Mouse (Mus musculus): ENCODE results near the gene Gm49387. TPM values are rescaled to one million over a fixed set of nuclear protein-coding genes. Genes with fewer than 3 reads are reported as not detected.

The Gm49387 gene
- polyA plus RNA-seq, 1 experiment from 2014 or later, result 1.7 TPM

DNA sequence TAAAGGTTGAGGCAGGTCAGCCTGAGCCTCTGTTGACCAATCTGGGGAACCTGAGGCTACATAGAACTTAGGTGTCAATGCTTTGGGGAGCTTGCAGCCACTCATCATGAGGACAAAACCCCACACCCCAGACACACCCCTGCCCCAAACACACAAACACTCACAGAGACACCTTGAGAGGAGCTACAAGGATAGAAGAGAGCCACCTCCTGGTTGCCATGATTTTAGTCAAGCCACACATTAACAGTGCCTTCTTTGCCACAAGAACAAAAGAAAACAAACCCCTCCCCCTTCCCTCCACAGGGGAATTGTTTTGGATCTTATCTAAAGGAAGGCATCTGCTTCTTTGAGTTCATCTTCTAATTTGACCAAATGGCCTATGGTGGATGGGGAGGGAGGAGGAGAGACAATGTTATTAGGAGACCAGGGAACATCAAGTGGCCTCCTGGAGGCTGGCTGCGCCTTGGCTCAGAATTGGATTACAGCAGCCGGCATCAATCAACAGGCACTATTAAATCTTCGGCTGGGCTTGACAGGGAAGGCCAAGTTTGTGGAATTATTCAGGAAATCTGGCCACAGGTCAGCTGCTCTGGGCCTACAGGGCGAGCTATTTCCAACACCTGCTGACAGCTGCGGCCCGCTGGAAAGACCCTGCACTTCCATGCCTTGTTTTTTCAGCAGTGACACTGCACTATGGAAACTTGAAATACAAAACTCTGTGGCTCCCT lies 76.1 kb downstream of the Gm49387 start:
- ATAC-seq (peak; percentile 82), DNase-seq (ENCODE audit: low spot score) (peak; percentile 92)
- Histone ChIP-seq H3K27me3 (replicated peaks; ENCODE audit: insufficient read depth, low read length) (no peaks in the 10 kb centered on the region), H3K4me3 (ENCODE audit: low read depth, low read length) (no peak overlapping the region), H3K9me3 (ENCODE audit: low read length) (no peaks in the 10 kb centered on the region), H3K36me3 (ENCODE audit: insufficient read depth, low read length) (no peaks in the 10 kb centered on the region), H3K9ac (replicated peaks; ENCODE audit: low read depth) (no peak overlapping the region), H3K27ac (ENCODE audit: low read length) (no peak overlapping the region), H3K4me1 (ENCODE audit: insufficient read depth, low read depth, low read length) (no peaks in the 10 kb centered on the region; the same call in 1 of the 2 replicates), H3K4me2 (replicated peaks; ENCODE audit: low read depth, low read length) (no peak overlapping the region)
- 11% methylated on average over 6 of the region's 6 CpGs for WGBS
- TF ChIP-seq CTCF (IDR thresholded peaks at IDR 0.05) (peak; percentile 29), EP300 (IDR thresholded peaks at IDR 0.05) (peak; percentile 89)

DNA sequence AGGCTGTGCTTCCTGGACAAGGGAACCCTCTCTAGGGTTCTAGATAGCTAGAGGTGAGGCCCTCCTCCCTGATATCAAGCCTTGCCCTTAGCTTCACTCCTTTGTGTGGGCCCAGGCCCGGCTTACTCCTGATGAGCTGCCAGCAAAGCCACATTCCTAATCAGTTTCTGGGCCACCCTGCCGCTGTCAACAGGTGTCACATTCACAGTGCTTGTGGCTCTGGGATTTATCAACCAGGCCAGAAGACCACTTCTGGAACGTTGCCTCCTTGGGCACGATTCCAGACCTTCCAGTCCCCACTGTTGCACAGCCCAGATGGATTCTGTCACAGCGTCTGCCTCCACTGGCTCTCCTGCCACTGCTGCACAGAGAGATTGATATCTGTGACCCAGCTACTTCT lies 79.8 kb downstream of the Gm49387 start:
- 17% methylated on average over 4 of the region's 5 CpGs for WGBS
- DNase-seq (ENCODE audit: low spot score), result peak; percentile 35
- H3K4me3 ChIP-seq (ENCODE audit: low read depth, low read length), result no peak overlapping the region
- ATAC-seq, result peak; percentile 42; the same call in 1 of the 2 replicates
- H3K4me2 ChIP-seq (replicated peaks; ENCODE audit: low read depth, low read length), result no peak overlapping the region
- H3K27ac ChIP-seq (ENCODE audit: low read length), result no peak overlapping the region
- H3K36me3 ChIP-seq (ENCODE audit: insufficient read depth, low read length), result no peaks in the 10 kb centered on the region
- no peak for TF ChIP-seq EP300 (IDR thresholded peaks at IDR 0.05)
- no peak for TF ChIP-seq CTCF (IDR thresholded peaks at IDR 0.05)
- H3K4me1 ChIP-seq (ENCODE audit: insufficient read depth, low read depth, low read length), result no peaks in the 10 kb centered on the region
- H3K27me3 ChIP-seq (replicated peaks; ENCODE audit: insufficient read depth, low read length), result no peaks in the 10 kb centered on the region
- H3K9ac ChIP-seq (replicated peaks; ENCODE audit: low read depth), result no peak overlapping the region
- H3K9me3 ChIP-seq (ENCODE audit: low read length), result no peaks in the 10 kb centered on the region

DNA sequence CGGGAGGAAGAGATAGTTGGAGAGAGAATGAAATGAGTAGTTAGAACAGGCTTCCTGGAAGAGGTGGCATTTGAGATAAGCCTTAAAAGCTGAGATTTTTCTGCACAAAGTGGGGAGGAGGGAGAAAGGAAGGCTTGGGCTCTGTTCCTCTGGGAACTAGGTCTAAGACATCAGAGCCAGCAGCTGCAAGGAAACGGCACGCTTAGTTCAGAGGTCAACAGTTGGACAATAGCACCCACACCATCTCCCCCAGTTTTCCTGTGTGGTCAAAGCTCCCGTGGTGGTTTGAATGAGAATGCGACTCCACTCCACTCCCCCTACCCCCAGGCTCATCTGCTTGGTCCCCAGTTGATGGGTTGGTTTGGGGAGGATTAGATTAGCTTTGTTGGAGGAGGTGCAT lies 81.5 kb downstream of the Gm49387 start:
- 48% methylated on average over 5 of the region's 5 CpGs for WGBS
- ATAC-seq, result peak; percentile 61
- DNase-seq (ENCODE audit: low spot score), result peak; percentile 69
- no peak overlapping the region for H3K27ac ChIP-seq (ENCODE audit: low read length)
- H3K9ac ChIP-seq (replicated peaks; ENCODE audit: low read depth), result no peak overlapping the region
- H3K9me3 ChIP-seq (ENCODE audit: low read length), result no peaks in the 10 kb centered on the region
- TF ChIP-seq EP300 (IDR thresholded peaks at IDR 0.05), result no peak
- no peak for TF ChIP-seq CTCF (IDR thresholded peaks at IDR 0.05)
- H3K36me3 ChIP-seq (ENCODE audit: insufficient read depth, low read length), result no peaks in the 10 kb centered on the region
- no peaks in the 10 kb centered on the region for H3K27me3 ChIP-seq (replicated peaks; ENCODE audit: insufficient read depth, low read length)
- H3K4me1 ChIP-seq (ENCODE audit: insufficient read depth, low read depth, low read length), result no peaks in the 10 kb centered on the region
- no peak overlapping the region for H3K4me3 ChIP-seq (ENCODE audit: low read depth, low read length)
- no peak overlapping the region for H3K4me2 ChIP-seq (replicated peaks; ENCODE audit: low read depth, low read length)

DNA sequence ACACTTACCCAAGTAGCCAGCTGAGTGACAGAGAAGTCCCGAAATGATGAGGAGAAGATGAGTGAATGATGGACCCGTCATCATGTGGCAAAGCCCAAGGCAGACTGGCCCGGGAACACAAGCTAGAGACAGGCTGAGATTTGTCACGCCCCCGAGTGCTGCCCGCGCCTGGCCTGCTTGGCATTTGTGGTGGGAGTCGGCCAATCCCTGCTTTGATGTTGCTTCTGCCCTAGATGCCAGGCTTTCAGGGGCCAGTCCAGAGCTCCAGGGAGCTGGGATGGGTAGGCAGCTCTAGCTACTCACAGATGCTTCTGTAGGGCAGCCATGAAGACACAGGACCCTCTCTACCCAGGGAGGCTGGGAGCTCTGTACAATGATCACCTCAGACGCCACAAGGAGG lies 82.9 kb downstream of the Gm49387 start:
- no peak for ATAC-seq
- 68% methylated on average over 9 of the region's 9 CpGs for WGBS
- H3K4me2 ChIP-seq (replicated peaks; ENCODE audit: low read depth, low read length), result no peak overlapping the region

DNA sequence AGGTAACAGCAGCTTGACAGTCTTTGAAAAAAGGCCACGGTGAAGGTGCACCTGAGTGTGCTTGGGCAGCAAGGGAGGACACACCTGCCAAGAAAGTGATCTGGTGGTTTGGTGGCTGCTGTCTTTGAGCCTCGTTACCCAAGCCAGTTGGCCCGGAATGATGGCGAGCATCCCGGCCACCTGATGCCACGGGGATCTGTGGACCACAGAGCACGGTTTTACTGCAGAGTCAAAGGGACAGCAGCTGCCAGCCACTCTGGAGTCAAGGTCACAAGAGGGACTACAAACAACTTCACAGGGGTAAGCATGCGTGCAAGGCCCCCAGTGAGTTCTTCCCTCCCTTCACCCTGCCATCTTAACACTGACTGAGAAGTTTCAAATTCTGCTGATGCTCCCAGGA lies 83.4 kb downstream of the Gm49387 start:
- ATAC-seq, result no peak
- Histone ChIP-seq H3K36me3 (ENCODE audit: insufficient read depth, low read length) (no peaks in the 10 kb centered on the region), H3K9ac (replicated peaks; ENCODE audit: low read depth) (no peak overlapping the region), H3K4me1 (ENCODE audit: insufficient read depth, low read depth, low read length) (no peaks in the 10 kb centered on the region), H3K27me3 (replicated peaks; ENCODE audit: insufficient read depth, low read length) (no peaks in the 10 kb centered on the region), H3K4me3 (ENCODE audit: low read depth, low read length) (no peak overlapping the region), H3K9me3 (ENCODE audit: low read length) (no peaks in the 10 kb centered on the region), H3K27ac (ENCODE audit: low read length) (no peak overlapping the region), H3K4me2 (replicated peaks; ENCODE audit: low read depth, low read length) (no peak overlapping the region)
- no peak for DNase-seq (ENCODE audit: low spot score)
- TF ChIP-seq CTCF (IDR thresholded peaks at IDR 0.05) (no peak), EP300 (IDR thresholded peaks at IDR 0.05) (no peak)
- WGBS, result 86% methylated on average over 8 of the region's 8 CpGs

More for the DNA sequence above, 82.9 kb downstream of the Gm49387 start:
- Histone ChIP-seq H3K4me3 (ENCODE audit: low read depth, low read length) (no peak overlapping the region), H3K27ac (ENCODE audit: low read length) (no peak overlapping the region), H3K27me3 (replicated peaks; ENCODE audit: insufficient read depth, low read length) (no peaks in the 10 kb centered on the region), H3K9ac (replicated peaks; ENCODE audit: low read depth) (no peak overlapping the region), H3K4me1 (ENCODE audit: insufficient read depth, low read depth, low read length) (no peaks in the 10 kb centered on the region), H3K9me3 (ENCODE audit: low read length) (no peaks in the 10 kb centered on the region), H3K36me3 (ENCODE audit: insufficient read depth, low read length) (no peaks in the 10 kb centered on the region)
- TF ChIP-seq EP300 (IDR thresholded peaks at IDR 0.05) (no peak), CTCF (IDR thresholded peaks at IDR 0.05) (no peak)
- DNase-seq (ENCODE audit: low spot score), result no peak

DNA sequence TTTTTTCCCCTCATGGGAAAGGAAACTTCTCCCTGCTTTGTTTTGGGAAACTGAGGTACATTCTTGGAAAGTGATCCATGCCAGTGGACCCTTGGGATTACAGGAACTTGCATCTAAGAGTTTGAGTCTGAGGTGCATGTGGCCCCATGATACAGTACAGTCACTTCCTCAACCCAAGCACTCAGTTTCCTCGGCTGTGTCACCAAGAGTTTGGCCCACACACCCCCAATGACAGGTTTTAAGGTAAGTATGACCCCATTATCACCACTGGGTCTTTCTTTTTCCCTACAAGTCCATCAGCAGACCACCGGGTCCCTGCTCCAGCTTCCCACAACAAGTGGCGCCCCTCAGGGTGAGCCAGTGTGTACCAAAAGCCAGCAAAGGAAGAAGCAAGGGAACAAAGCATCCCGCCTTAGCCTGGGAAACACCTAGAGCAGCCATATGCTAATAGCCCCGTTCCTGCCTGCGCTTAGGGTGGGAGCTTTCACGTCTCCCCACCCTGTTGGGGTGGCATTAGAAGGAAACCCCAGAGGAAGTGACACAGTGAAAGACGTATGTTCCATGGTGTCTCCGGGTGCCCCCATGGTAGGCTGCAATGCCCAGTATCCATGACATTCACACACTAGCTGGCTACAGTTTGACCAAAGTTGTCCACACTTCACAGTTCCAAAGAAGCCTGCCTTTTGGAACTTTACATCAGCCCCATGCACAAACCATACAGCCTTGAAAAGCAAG lies 84.0 kb downstream of the Gm49387 start:
- 80% methylated on average over 9 of the region's 9 CpGs for WGBS
- DNase-seq (ENCODE audit: low spot score), result no peak
- no peaks in the 10 kb centered on the region for H3K27me3 ChIP-seq (replicated peaks; ENCODE audit: insufficient read depth, low read length)
- ATAC-seq, result no peak
- no peaks in the 10 kb centered on the region for H3K9me3 ChIP-seq (ENCODE audit: low read length)
- no peak overlapping the region for H3K4me3 ChIP-seq (ENCODE audit: low read depth, low read length)
- H3K27ac ChIP-seq (ENCODE audit: low read length), result no peak overlapping the region
- H3K4me1 ChIP-seq (ENCODE audit: insufficient read depth, low read depth, low read length), result no peaks in the 10 kb centered on the region
- H3K36me3 ChIP-seq (ENCODE audit: insufficient read depth, low read length), result no peaks in the 10 kb centered on the region
- TF ChIP-seq CTCF (IDR thresholded peaks at IDR 0.05), result no peak
- H3K4me2 ChIP-seq (replicated peaks; ENCODE audit: low read depth, low read length), result no peak overlapping the region
- H3K9ac ChIP-seq (replicated peaks; ENCODE audit: low read depth), result no peak overlapping the region

Data from lung, postnatal 0 days (tissue).